Mouse (Mus musculus) forebrain, embryonic 14.5 days (tissue): ENCODE results near the gene Otud4. TPM values are rescaled to one million over a fixed set of nuclear protein-coding genes. Genes with fewer than 3 reads are reported as not detected.
"Not testable (repeated sequence)": the region's sequence is repeated elsewhere in the genome, so short reads cannot be mapped to it uniquely, and the experiment has no call there.

ENCODE experiments used
- ATAC-seq: fragments of 200-750 bp; cut with Nextera tagmentation; 2 replicates; pipeline ENCODE4 v1.8.0; 2017; ENCODE audit warnings: mild to moderate bottlenecking, moderate library complexity
- DNase-seq: peaks from one replicate; pipeline ENCODE4 v3.0.0-alpha.2; 2015; ENCODE audit warnings: low spot score
- H3K27ac ChIP-seq: fragments of 300-500 bp; sonication (generic); 2 replicates; pipeline ENCODE4 v1.5.1; 2014; ENCODE audit warnings: low read depth, mild to moderate bottlenecking, control low read depth, low read length, moderate library complexity
- H3K27me3 ChIP-seq: fragments of 300-500 bp; sonication (generic); replicated peaks from 2 replicates; pipeline ENCODE4 v1.6.1; 2014; ENCODE audit warnings: low read length, control low read depth, mixed read lengths; ENCODE audit not compliant: control insufficient read depth, insufficient read depth
- H3K36me3 ChIP-seq: fragments of 300-500 bp; sonication (generic); 2 replicates; pipeline ENCODE4 v1.6.1; 2014; ENCODE audit warnings: low read length, control low read depth; ENCODE audit not compliant: control insufficient read depth, insufficient read depth
- H3K4me1 ChIP-seq: fragments of 300-500 bp; sonication (generic); 2 replicates; pipeline ENCODE4 v1.6.1; 2014; ENCODE audit warnings: antibody characterized with exemption, low read length, control low read depth; ENCODE audit not compliant: control insufficient read depth, insufficient read depth
- H3K4me2 ChIP-seq: fragments of 300-500 bp; sonication (generic); 2 replicates; pipeline ENCODE4 v1.6.1; 2014; ENCODE audit warnings: mild to moderate bottlenecking, control low read depth, low read length
- H3K4me3 ChIP-seq: fragments of 300-500 bp; sonication (generic); 2 replicates; pipeline ENCODE4 v1.5.1; 2014; ENCODE audit warnings: low read depth, low read length, control low read depth
- H3K9ac ChIP-seq: fragments of 300-500 bp; sonication (generic); 2 replicates; pipeline ENCODE4 v1.6.1; 2014; ENCODE audit warnings: mild to moderate bottlenecking, low read length, control low read depth, moderate library complexity
- H3K9me3 ChIP-seq: fragments of 300-500 bp; sonication (generic); replicated peaks from 2 replicates; pipeline ENCODE4 v1.6.1; 2016; ENCODE audit warnings: low read length, control low read depth, mixed read lengths; ENCODE audit not compliant: control insufficient read depth
- WGBS: fragments of 180-500 bp; shearing (Covaris S2); extraction: QIAGEN DNeasy Blood & Tissue Kit; methylation state at CpG from one replicate; pipeline ENCODE4 v1.1.7; 2014; 5-methylcytosine and 5-hydroxymethylcytosine counted together
- polyA plus RNA-seq: library from polyadenylated mRNA; unstranded; fragments of >200 nt; fragmentation: Nextera tagmentation; extraction: Ambion mirVana; gene quantifications from 2 replicates; pipeline ENCODE4 v1.2.1, GENCODE M21; 2014

Otud4 gene
- 16.2 and 16.8 TPM in 2 replicates for polyA plus RNA-seq

GRCm38 (mm10) chr8:79639586-79640451 lies at the start of gene Otud4:
Gene Otud4 (plus strand): TSS chr8:79639618.
- no peaks in the 10 kb centered on the region for H3K9me3 ChIP-seq
- H3K9ac ChIP-seq: peak within 1 kb of the TSS; percentile 89
- peak; percentile 57 for ATAC-seq
- H3K36me3 ChIP-seq: peaks cover 8% of the 10 kb centered on the region
- H3K4me1 ChIP-seq: peaks cover 27% of the 10 kb centered on the region
- H3K27me3 ChIP-seq: no peaks in the 10 kb centered on the region
- H3K4me2 ChIP-seq: peak within 1 kb of the TSS; percentile 83
- WGBS: under 1% methylated on average over 89 of the region's 103 CpGs
- peak within 1 kb of the TSS; percentile 97 for H3K4me3 ChIP-seq
- DNase-seq: peak; percentile 50
- peak within 1 kb of the TSS; percentile 97 for H3K27ac ChIP-seq

DNA sequence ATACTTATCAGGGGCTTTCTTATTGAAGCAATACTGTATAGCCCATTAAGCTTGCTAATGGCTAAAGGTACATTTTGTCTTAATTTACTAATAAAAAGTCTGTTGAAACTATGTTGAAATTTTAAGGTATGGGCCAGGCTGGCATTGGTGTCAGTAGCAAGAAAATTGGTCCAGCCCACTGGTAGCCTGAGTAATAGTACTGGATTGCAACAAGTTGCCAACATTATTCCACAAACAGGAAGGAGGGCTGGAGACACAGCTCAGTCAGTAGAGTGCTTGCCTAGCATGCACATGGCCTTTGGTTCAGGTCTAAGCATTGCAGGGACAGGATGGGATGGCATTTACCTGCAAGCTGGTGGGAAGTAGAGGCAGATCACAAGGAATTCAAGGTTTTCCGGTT lies 38.5 kb upstream of the Otud4 start:
- Histone ChIP-seq H3K4me3 (no peak overlapping the region), H3K4me2 (no peak overlapping the region), H3K9me3 (no peaks in the 10 kb centered on the region), H3K4me1 (no peaks in the 10 kb centered on the region), H3K27me3 (no peaks in the 10 kb centered on the region), H3K36me3 (no peaks in the 10 kb centered on the region), H3K27ac (no peak overlapping the region), H3K9ac (no peak overlapping the region)
- 81% methylated on average over 1 of the region's 1 CpGs for WGBS
- ATAC-seq: no peak
- no peak for DNase-seq

- not testable (repeated sequence) for H3K4me2 ChIP-seq, H3K9ac ChIP-seq, ATAC-seq, H3K4me3 ChIP-seq, H3K27me3 ChIP-seq, H3K9me3 ChIP-seq, H3K27ac ChIP-seq, H3K36me3 ChIP-seq, H3K4me1 ChIP-seq
- DNase-seq: peak; percentile 57
- WGBS: 38% methylated on average over 2 of the region's 2 CpGs
Observed at GRCm38 (mm10) chr8:79603204-79603603, 36.2 kb upstream of the Otud4 start.

DNA sequence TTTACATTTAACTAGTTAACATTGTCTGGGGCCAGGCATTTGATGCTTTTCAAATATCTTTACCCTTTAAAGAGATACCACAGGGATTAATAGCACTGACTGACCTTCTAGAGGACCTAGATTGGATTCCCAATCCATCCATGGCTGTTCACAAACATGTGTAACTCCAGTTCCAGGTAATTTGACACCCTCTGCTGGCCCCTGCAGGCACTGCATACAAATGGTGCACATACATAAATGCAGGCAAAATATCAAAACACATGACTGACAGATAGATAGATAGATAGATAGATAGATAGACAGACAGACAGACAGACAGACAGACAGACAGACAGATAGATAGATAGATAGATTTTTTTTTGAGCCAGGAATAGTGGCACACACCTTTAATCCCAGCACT lies 33.2 kb upstream of the Otud4 start:
- DNase-seq (no peak), ATAC-seq (no peak)
- Histone ChIP-seq H3K27ac (no peak overlapping the region), H3K9me3 (no peaks in the 10 kb centered on the region), H3K4me2 (no peak overlapping the region), H3K27me3 (no peaks in the 10 kb centered on the region), H3K9ac (no peak overlapping the region), H3K36me3 (no peaks in the 10 kb centered on the region), H3K4me1 (no peaks in the 10 kb centered on the region), H3K4me3 (no peak overlapping the region)

- no peak for DNase-seq
- 72% methylated on average over 5 of the region's 5 CpGs for WGBS
- no peak overlapping the region for H3K9ac ChIP-seq
- H3K4me2 ChIP-seq: no peak overlapping the region
- H3K27ac ChIP-seq: no peak overlapping the region
- ATAC-seq: no peak
- no peaks in the 10 kb centered on the region for H3K9me3 ChIP-seq
- H3K27me3 ChIP-seq: no peaks in the 10 kb centered on the region
- no peaks in the 10 kb centered on the region for H3K4me1 ChIP-seq
- H3K36me3 ChIP-seq: no peaks in the 10 kb centered on the region
- H3K4me3 ChIP-seq: no peak overlapping the region
Observed at GRCm38 (mm10) chr8:79606751-79607300, 32.6 kb upstream of the Otud4 start.

DNA sequence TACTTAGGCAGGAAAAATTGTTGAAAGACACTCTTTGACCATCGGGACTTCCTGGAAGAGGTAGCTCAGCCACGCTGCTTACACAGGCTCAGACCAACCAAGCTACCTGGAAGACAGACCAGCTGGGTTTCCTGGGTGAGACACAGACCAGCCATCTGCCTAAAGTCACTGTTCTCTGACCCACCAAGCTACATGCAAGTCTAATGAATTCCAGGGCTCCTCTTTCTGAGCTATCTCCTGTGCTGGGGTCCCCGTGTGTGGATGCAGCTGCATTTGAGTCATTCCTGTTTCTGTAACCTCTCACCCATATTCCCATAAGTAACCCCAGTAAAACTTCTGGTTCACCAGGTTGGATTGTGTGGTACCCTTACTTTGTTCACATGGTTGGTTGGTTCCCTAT lies 30.7 kb upstream of the Otud4 start:
- no peak for ATAC-seq
- Histone ChIP-seq H3K4me2 (no peak overlapping the region), H3K4me3 (no peak overlapping the region), H3K27ac (no peak overlapping the region), H3K36me3 (no peaks in the 10 kb centered on the region), H3K9me3 (no peaks in the 10 kb centered on the region), H3K9ac (no peak overlapping the region), H3K4me1 (no peaks in the 10 kb centered on the region), H3K27me3 (no peaks in the 10 kb centered on the region)
- no peak for DNase-seq
- WGBS: 89% methylated on average over 3 of the region's 3 CpGs

- no peak overlapping the region for H3K9ac ChIP-seq
- H3K4me1 ChIP-seq: no peaks in the 10 kb centered on the region
- no peak overlapping the region for H3K27ac ChIP-seq
- H3K27me3 ChIP-seq: no peaks in the 10 kb centered on the region
- H3K36me3 ChIP-seq: no peaks in the 10 kb centered on the region
- DNase-seq: no peak
- H3K4me3 ChIP-seq: no peak overlapping the region
- H3K4me2 ChIP-seq: no peak overlapping the region
- ATAC-seq: no peak
- H3K9me3 ChIP-seq: no peaks in the 10 kb centered on the region
Observed at GRCm38 (mm10) chr8:79610268-79610667, 29.1 kb upstream of the Otud4 start.

- Histone ChIP-seq H3K4me3 (no peak overlapping the region), H3K4me2 (no peak overlapping the region), H3K27me3 (no peaks in the 10 kb centered on the region), H3K36me3 (no peaks in the 10 kb centered on the region), H3K9me3 (no peaks in the 10 kb centered on the region), H3K9ac (no peak overlapping the region), H3K4me1 (no peaks in the 10 kb centered on the region), H3K27ac (no peak overlapping the region)
- no peak for ATAC-seq
- WGBS: 65% methylated on average over 6 of the region's 6 CpGs
- DNase-seq: no peak
Observed at GRCm38 (mm10) chr8:79612298-79612697, 27.1 kb upstream of the Otud4 start.

GRCm38 (mm10) chr8:79612965-79613364 lies 26.5 kb upstream of the Otud4 start:
- no peak overlapping the region for H3K4me2 ChIP-seq
- H3K27ac ChIP-seq: no peak overlapping the region
- H3K9me3 ChIP-seq: no peaks in the 10 kb centered on the region
- no peak for DNase-seq
- no peak overlapping the region for H3K9ac ChIP-seq
- no peak overlapping the region for H3K4me3 ChIP-seq
- no peaks in the 10 kb centered on the region for H3K27me3 ChIP-seq
- WGBS: 65% methylated on average over 5 of the region's 5 CpGs
- no peaks in the 10 kb centered on the region for H3K4me1 ChIP-seq
- ATAC-seq: no peak
- no peaks in the 10 kb centered on the region for H3K36me3 ChIP-seq
